Mouse (Mus musculus) splenic B cell, adult 2 months (primary cell): Measurements from ENCODE around the gene Pde3a.

Experiments used
- DNase-seq: peaks from one replicate; pipeline ENCODE4 v3.0.0-alpha.2; 2011; ENCODE audit warnings: low read depth, low spot score
- H3K27me3 ChIP-seq: 2 replicates; pipeline ENCODE4 v1.6.1; 2012; ENCODE audit warnings: mild to moderate bottlenecking, low read length, moderate library complexity, mixed read lengths; ENCODE audit not compliant: control insufficient read depth, poor library complexity, insufficient read depth, severe bottlenecking
- H3K36me3 ChIP-seq: 2 replicates; pipeline ENCODE4 v1.6.1; 2012; ENCODE audit warnings: mild to moderate bottlenecking, low read length, moderate library complexity, mixed read lengths; ENCODE audit not compliant: control insufficient read depth, poor library complexity, insufficient read depth, severe bottlenecking

Gene Pde3a

GRCm38 (mm10) chr6:141495634-141496418 lies 246.8 kb downstream of the Pde3a start:
- Histone ChIP-seq H3K27me3 (no peaks in the 10 kb centered on the region), H3K36me3 (no peaks in the 10 kb centered on the region)
- DNase-seq: no peak

GRCm38 (mm10) chr6:141499511-141499910 lies 250.4 kb downstream of the Pde3a start:
- no peak for DNase-seq
- Histone ChIP-seq H3K36me3 (no peaks in the 10 kb centered on the region), H3K27me3 (no peaks in the 10 kb centered on the region)

- Histone ChIP-seq H3K36me3 (no peaks in the 10 kb centered on the region), H3K27me3 (no peaks in the 10 kb centered on the region)
- no peak for DNase-seq
These were observed 252.1 kb downstream of the Pde3a start for GRCm38 (mm10) chr6:141501171-141501570.

- H3K27me3 ChIP-seq: no peaks in the 10 kb centered on the region
- DNase-seq: no peak
These were observed 273.5 kb downstream of the Pde3a start for GRCm38 (mm10) chr6:141522541-141522940.

DNA sequence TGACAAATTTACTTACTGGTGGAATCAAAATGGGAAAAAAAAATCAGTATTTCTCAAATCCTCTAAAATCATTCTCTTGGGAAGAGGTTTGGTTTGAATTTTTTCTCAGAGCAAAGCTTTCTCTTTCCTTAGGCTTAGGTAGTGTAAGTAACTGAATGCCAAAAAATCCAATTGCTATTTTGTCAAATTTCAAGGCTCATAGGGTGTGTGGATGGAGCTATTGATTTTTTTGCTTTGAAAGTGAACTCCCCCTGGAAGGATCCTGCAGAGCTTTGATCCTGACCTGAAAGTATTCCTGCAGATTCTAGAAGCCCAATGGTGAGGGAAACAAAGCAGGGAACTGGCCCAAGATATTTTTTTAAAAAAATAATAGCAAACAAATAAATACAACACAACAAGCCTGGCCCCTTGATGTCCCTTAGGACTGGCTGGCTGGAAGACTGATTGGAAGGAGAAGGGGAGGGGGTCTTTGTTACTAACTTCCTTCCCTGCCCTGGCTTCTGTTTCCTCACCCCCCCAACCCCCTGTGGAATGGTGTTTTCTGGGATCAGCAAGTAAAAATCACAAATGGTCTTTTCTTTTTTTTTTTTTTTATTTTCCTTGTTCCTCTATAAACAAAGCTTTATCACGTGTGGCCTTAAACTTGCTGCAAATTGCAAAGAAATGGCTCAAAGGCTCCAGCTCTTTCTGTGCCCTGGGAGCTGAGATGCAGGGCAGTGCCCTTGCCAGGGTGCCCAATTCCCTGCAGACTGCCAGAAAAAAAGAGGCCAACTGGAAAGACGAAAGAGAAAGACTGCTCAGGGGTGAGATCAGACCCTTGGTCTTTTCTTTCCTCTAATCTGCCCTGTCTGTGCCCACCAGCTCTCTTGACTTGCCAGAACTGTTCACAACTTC lies 274.9 kb downstream of the Pde3a start, which contains the start of gene Slco1c1:
TSS of gene Slco1c1 (plus strand) at position 622 of the 894 bp plus-strand sequence.
- no peak for DNase-seq
- no peaks in the 10 kb centered on the region for H3K27me3 ChIP-seq
- H3K36me3 ChIP-seq: no peaks in the 10 kb centered on the region

More at GRCm38 (mm10) chr6:141522541-141522940, 273.5 kb downstream of the Pde3a start:
- H3K36me3 ChIP-seq: no peaks in the 10 kb centered on the region

DNA sequence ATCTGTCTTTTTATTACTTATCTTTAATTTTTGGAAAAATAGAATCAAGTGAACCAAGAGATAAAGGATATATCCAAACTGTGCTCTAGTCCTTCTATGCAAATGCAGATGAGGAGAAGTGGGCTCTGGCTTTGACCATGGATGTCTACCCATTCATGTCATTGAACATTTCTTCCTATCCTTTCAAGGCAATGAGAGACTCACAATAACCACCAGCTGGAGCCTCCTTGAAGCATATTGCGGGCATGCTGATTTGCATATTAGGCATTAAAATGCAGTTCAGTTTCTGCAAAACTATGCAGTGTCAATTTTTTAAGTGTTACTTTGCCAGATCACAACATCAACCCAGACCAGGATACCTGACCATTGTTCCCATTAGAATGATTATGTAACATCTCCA lies 276.7 kb downstream of the Pde3a start:
- no peaks in the 10 kb centered on the region for H3K36me3 ChIP-seq
- no peaks in the 10 kb centered on the region for H3K27me3 ChIP-seq
- DNase-seq: no peak

DNA sequence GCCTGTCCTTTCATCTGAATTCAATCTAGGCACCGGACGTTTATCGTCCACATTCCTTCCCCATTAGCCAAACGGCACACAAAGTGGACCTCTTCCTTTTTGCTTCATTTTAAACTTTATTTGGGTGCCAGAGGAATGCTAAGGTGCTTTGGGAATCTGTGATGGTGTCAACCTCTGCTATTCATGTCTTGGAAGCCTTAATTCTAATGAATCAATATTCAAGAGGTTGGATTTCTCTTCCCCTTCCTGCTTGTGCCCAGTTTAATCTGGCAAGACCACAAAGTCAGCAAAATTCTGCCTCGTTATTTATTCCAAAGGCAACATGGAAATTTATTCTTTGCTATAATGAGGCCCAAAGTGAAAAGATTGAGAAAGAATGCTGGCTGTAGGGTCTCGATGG lies 281.8 kb downstream of the Pde3a start:
- no peaks in the 10 kb centered on the region for H3K36me3 ChIP-seq
- DNase-seq: no peak
- no peaks in the 10 kb centered on the region for H3K27me3 ChIP-seq

GRCm38 (mm10) chr6:141537298-141537697 lies 288.2 kb downstream of the Pde3a start:
- Histone ChIP-seq H3K27me3 (no peaks in the 10 kb centered on the region), H3K36me3 (no peaks in the 10 kb centered on the region)
- no peak for DNase-seq

- no peaks in the 10 kb centered on the region for H3K36me3 ChIP-seq
- no peaks in the 10 kb centered on the region for H3K27me3 ChIP-seq
- DNase-seq: no peak
These were observed 292.1 kb downstream of the Pde3a start for GRCm38 (mm10) chr6:141541136-141541535.

- H3K36me3 ChIP-seq: no peaks in the 10 kb centered on the region
- H3K27me3 ChIP-seq: no peaks in the 10 kb centered on the region
- DNase-seq: no peak
These were observed 294.3 kb downstream of the Pde3a start for GRCm38 (mm10) chr6:141543344-141543743.
